Comparison of ENCODE assay signal across 27 mouse cellular contexts in genomic region chr13:110522974-110523373, GRCm38 (mm10).
"Had no signal": no experiment of that assay in that cellular context is flagged by ENCODE, and none has a peak within 500 bp of the region (broad histone marks: within the 10 kb centered on the region; RNA-seq: fewer than 3 reads in every experiment).

No protein-coding gene starts in this region.

- H3K36me3 ChIP-seq: heart, embryonic 10.5 days; heart, embryonic 12.5 days; hindbrain, embryonic 10.5 days; hindbrain, embryonic 12.5 days; kidney, embryonic 15.5 days; limb, embryonic 10.5 days; limb, embryonic 12.5 days; liver, embryonic 13.5 days had no signal

- DNase-seq: gastrocnemius, postnatal 14 days; gastrocnemius, postnatal 36 days; heart, adult 18-20 months; heart, postnatal 10 days; heart, postnatal 4 days; kidney, adult 11 months; kidney, adult 2 months; kidney, adult 9 months; kidney, postnatal 14 days; kidney, postnatal 36 days; layer of hippocampus, adult 9-11 months; layer of hippocampus, postnatal 36 days; liver; liver, embryonic 13.5 days had no signal

- H3K4me2 ChIP-seq: heart, embryonic 12.5 days; hindbrain, embryonic 12.5 days; hindbrain, embryonic 14.5 days; kidney, embryonic 15.5 days; limb, embryonic 12.5 days; liver, embryonic 11.5 days; liver, embryonic 13.5 days had no signal

- H3K9me3 ChIP-seq: heart, embryonic 10.5 days; heart, embryonic 12.5 days; hindbrain, embryonic 10.5 days; hindbrain, embryonic 12.5 days; kidney, embryonic 15.5 days; limb, embryonic 10.5 days; limb, embryonic 12.5 days; liver, embryonic 13.5 days had no signal

- H3K9ac ChIP-seq: heart, embryonic 12.5 days; hindbrain, embryonic 12.5 days; hindbrain, embryonic 14.5 days; kidney, embryonic 15.5 days; limb, embryonic 12.5 days; liver, embryonic 13.5 days had no signal

- ATAC-seq: hindbrain, embryonic 16.5 days; intestine, embryonic 16.5 days had no signal

- H3K4me1 ChIP-seq: heart, embryonic 10.5 days; hindbrain, embryonic 10.5 days; hindbrain, embryonic 12.5 days; kidney, embryonic 15.5 days; limb, embryonic 10.5 days; limb, embryonic 12.5 days; liver, embryonic 13.5 days had no signal

- H3K27ac ChIP-seq: heart, embryonic 10.5 days; hindbrain, embryonic 10.5 days; hindbrain, embryonic 12.5 days; hindbrain, embryonic 14.5 days; kidney, embryonic 15.5 days; kidney, postnatal 0 days; left cerebral cortex, adult 2 months; limb, embryonic 10.5 days; limb, embryonic 12.5 days; liver, embryonic 13.5 days had no signal

- H3K27me3 ChIP-seq: heart, embryonic 12.5 days; hindbrain, embryonic 12.5 days; kidney, embryonic 15.5 days; limb, embryonic 12.5 days; liver, embryonic 13.5 days had no signal

- H3K4me3 ChIP-seq: heart, embryonic 10.5 days; heart, embryonic 12.5 days; hindbrain, embryonic 10.5 days; hindbrain, embryonic 12.5 days; kidney, embryonic 15.5 days; left cerebral cortex, adult 2 months; limb, embryonic 10.5 days; limb, embryonic 12.5 days; liver, embryonic 13.5 days had no signal
